Mouse (Mus musculus) intestine, embryonic 15.5 days (tissue): Measurements from ENCODE around the gene Phf19. TPM values are rescaled to one million over a fixed set of nuclear protein-coding genes. Genes with fewer than 3 reads are reported as not detected.

Source experiments
- ATAC-seq: fragments of 200-750 bp; cut with Nextera tagmentation; 2 replicates; pipeline ENCODE4 v1.8.0; 2017; ENCODE audit warnings: moderate TSS enrichment, moderate library complexity
- H3K27ac ChIP-seq: fragments of 300-500 bp; sonication (generic); 2 replicates; pipeline ENCODE4 v1.5.1; 2015; ENCODE audit warnings: mild to moderate bottlenecking, inconsistent platforms
- H3K27me3 ChIP-seq: fragments of 300-500 bp; sonication (generic); replicated peaks from 2 replicates; pipeline ENCODE4 v1.6.1; 2015; ENCODE audit warnings: inconsistent platforms
- H3K36me3 ChIP-seq: fragments of 300-500 bp; sonication (generic); 2 replicates; pipeline ENCODE4 v1.6.1; 2015; ENCODE audit warnings: inconsistent platforms
- H3K4me1 ChIP-seq: fragments of 300-500 bp; sonication (generic); replicated peaks from 2 replicates; pipeline ENCODE4 v1.6.1; 2015; ENCODE audit warnings: inconsistent platforms
- H3K4me2 ChIP-seq: fragments of 300-500 bp; sonication (generic); replicated peaks from 2 replicates; pipeline ENCODE4 v1.6.1; 2015; ENCODE audit warnings: mild to moderate bottlenecking, inconsistent platforms
- H3K4me3 ChIP-seq: fragments of 300-500 bp; sonication (generic); replicated peaks from 2 replicates; pipeline ENCODE4 v1.5.1; 2015; ENCODE audit warnings: inconsistent platforms
- H3K9ac ChIP-seq: fragments of 300-500 bp; sonication (generic); 2 replicates; pipeline ENCODE4 v1.6.1; 2015; ENCODE audit warnings: inconsistent platforms
- H3K9me3 ChIP-seq: fragments of 300-500 bp; sonication (generic); 2 replicates; pipeline ENCODE4 v1.6.1; 2016; ENCODE audit warnings: inconsistent platforms
- WGBS: fragments of 180-500 bp; shearing (Covaris S2); methylation state at CpG from one replicate; pipeline ENCODE4 v1.1.7; 2015; 5-methylcytosine and 5-hydroxymethylcytosine counted together
- polyA plus RNA-seq: library from polyadenylated mRNA; unstranded; fragments of >200 nt; fragmentation: Nextera tagmentation; extraction: Ambion mirVana; gene quantifications from 2 replicates; pipeline ENCODE4 v1.2.1, GENCODE M21; 2015

The Phf19 gene
- polyA plus RNA-seq, 1 experiment from 2014 or later, result 8.0 TPM

- H3K4me2 ChIP-seq, result no peak overlapping the region
- 0 out of 2 replicates have a peak overlapping the region, but pooled peaks have one; percentile 34 for H3K27ac ChIP-seq
- ATAC-seq, result no peak
- peaks cover 4% of the 10 kb centered on the region; the same call in 1 of the 2 replicates for H3K4me1 ChIP-seq
- 0 out of 2 replicates have a peak, but pooled peaks cover 3% of the 10 kb centered on the region for H3K36me3 ChIP-seq
- H3K9ac ChIP-seq, result no peak overlapping the region; the same call in 1 of the 2 replicates
- H3K9me3 ChIP-seq, result no peaks in the 10 kb centered on the region
- no peak overlapping the region for H3K4me3 ChIP-seq
- 63% methylated on average over 4 of the region's 4 CpGs for WGBS
- H3K27me3 ChIP-seq, result no peaks in the 10 kb centered on the region
These were observed 10.0 kb downstream of the Phf19 start for GRCm38 (mm10) chr2:34903652-34904405.

- no peaks in the 10 kb centered on the region for H3K9me3 ChIP-seq
- H3K9ac ChIP-seq, result no peak overlapping the region
- ATAC-seq, result no peak
- no peaks in the 10 kb centered on the region for H3K27me3 ChIP-seq
- H3K4me2 ChIP-seq, result no peak overlapping the region
- 0 out of 2 replicates have a peak, but pooled peaks cover 3% of the 10 kb centered on the region for H3K36me3 ChIP-seq
- H3K4me1 ChIP-seq, result peaks cover 4% of the 10 kb centered on the region; the same call in 1 of the 2 replicates
- no peak overlapping the region for H3K27ac ChIP-seq
- WGBS, result 85% methylated on average over 7 of the region's 7 CpGs
- no peak overlapping the region for H3K4me3 ChIP-seq
These were observed 10.6 kb downstream of the Phf19 start for GRCm38 (mm10) chr2:34903191-34903590.

GRCm38 (mm10) chr2:34902731-34903130 lies 11.1 kb downstream of the Phf19 start:
- Histone ChIP-seq H3K27ac (no peak overlapping the region), H3K4me2 (no peak overlapping the region), H3K4me1 (peaks cover 4% of the 10 kb centered on the region; the same call in 1 of the 2 replicates), H3K9ac (no peak overlapping the region), H3K36me3 (0 out of 2 replicates have a peak, but pooled peaks cover 3% of the 10 kb centered on the region), H3K27me3 (no peaks in the 10 kb centered on the region), H3K9me3 (no peaks in the 10 kb centered on the region), H3K4me3 (no peak overlapping the region)
- 80% methylated on average over 6 of the region's 6 CpGs for WGBS
- ATAC-seq, result no peak

- Histone ChIP-seq H3K4me1 (peaks cover 4% of the 10 kb centered on the region; the same call in 1 of the 2 replicates), H3K36me3 (0 out of 2 replicates have a peak, but pooled peaks cover 3% of the 10 kb centered on the region), H3K27ac (no peak overlapping the region), H3K9me3 (no peaks in the 10 kb centered on the region), H3K27me3 (no peaks in the 10 kb centered on the region), H3K4me3 (no peak overlapping the region), H3K4me2 (no peak overlapping the region), H3K9ac (no peak overlapping the region)
- 76% methylated on average over 4 of the region's 4 CpGs for WGBS
- ATAC-seq, result no peak
These were observed 12.1 kb downstream of the Phf19 start for GRCm38 (mm10) chr2:34901726-34902125.

GRCm38 (mm10) chr2:34900412-34900811 lies 13.4 kb downstream of the Phf19 start:
- Histone ChIP-seq H3K27me3 (no peaks in the 10 kb centered on the region), H3K4me1 (peaks cover 4% of the 10 kb centered on the region; the same call in 1 of the 2 replicates), H3K36me3 (0 out of 2 replicates have a peak, but pooled peaks cover 3% of the 10 kb centered on the region), H3K9me3 (no peaks in the 10 kb centered on the region), H3K9ac (no peak overlapping the region), H3K27ac (no peak overlapping the region), H3K4me2 (no peak overlapping the region), H3K4me3 (no peak overlapping the region)
- no peak for ATAC-seq
- 56% methylated on average over 1 of the region's 1 CpGs for WGBS

GRCm38 (mm10) chr2:34899682-34900081 lies 14.1 kb downstream of the Phf19 start:
- H3K9ac ChIP-seq, result no peak overlapping the region
- no peak overlapping the region for H3K4me3 ChIP-seq
- 0 out of 2 replicates have a peak, but pooled peaks cover 3% of the 10 kb centered on the region for H3K36me3 ChIP-seq
- H3K27ac ChIP-seq, result no peak overlapping the region
- H3K4me2 ChIP-seq, result no peak overlapping the region
- ATAC-seq, result no peak
- H3K9me3 ChIP-seq, result no peaks in the 10 kb centered on the region
- 83% methylated on average over 11 of the region's 11 CpGs for WGBS
- peaks cover 4% of the 10 kb centered on the region; the same call in 1 of the 2 replicates for H3K4me1 ChIP-seq
- H3K27me3 ChIP-seq, result no peaks in the 10 kb centered on the region

- ATAC-seq, result peak; percentile 35; the same call in 1 of the 2 replicates
These were observed 16.0 kb downstream of the Phf19 start for GRCm38 (mm10) chr2:34897820-34898219.

GRCm38 (mm10) chr2:34896821-34897460 lies 16.9 kb downstream of the Phf19 start:
- Histone ChIP-seq H3K27ac (no peak overlapping the region), H3K9ac (no peak overlapping the region), H3K4me3 (no peak overlapping the region), H3K27me3 (no peaks in the 10 kb centered on the region), H3K4me1 (no peaks in the 10 kb centered on the region), H3K36me3 (0 out of 2 replicates have a peak, but pooled peaks cover 3% of the 10 kb centered on the region), H3K9me3 (no peaks in the 10 kb centered on the region), H3K4me2 (no peak overlapping the region)
- 81% methylated on average over 17 of the region's 17 CpGs for WGBS
- no peak for ATAC-seq

More at GRCm38 (mm10) chr2:34897820-34898219, 16.0 kb downstream of the Phf19 start:
- H3K9me3 ChIP-seq, result no peaks in the 10 kb centered on the region
- no peak overlapping the region for H3K9ac ChIP-seq
- no peaks in the 10 kb centered on the region for H3K4me1 ChIP-seq
- no peaks in the 10 kb centered on the region for H3K27me3 ChIP-seq
- H3K36me3 ChIP-seq, result 0 out of 2 replicates have a peak, but pooled peaks cover 3% of the 10 kb centered on the region
- no peak overlapping the region for H3K27ac ChIP-seq
- no peak overlapping the region for H3K4me2 ChIP-seq
- no peak overlapping the region for H3K4me3 ChIP-seq
- WGBS, result 23% methylated on average over 10 of the region's 10 CpGs

GRCm38 (mm10) chr2:34895503-34896113 lies 18.2 kb downstream of the Phf19 start:
- no peak overlapping the region for H3K27ac ChIP-seq
- no peak overlapping the region for H3K4me3 ChIP-seq
- H3K9me3 ChIP-seq, result no peaks in the 10 kb centered on the region
- H3K9ac ChIP-seq, result no peak overlapping the region
- H3K36me3 ChIP-seq, result 0 out of 2 replicates have a peak, but pooled peaks cover 3% of the 10 kb centered on the region
- H3K27me3 ChIP-seq, result no peaks in the 10 kb centered on the region
- no peaks in the 10 kb centered on the region for H3K4me1 ChIP-seq
- no peak for ATAC-seq
- WGBS, result 80% methylated on average over 19 of the region's 19 CpGs
- no peak overlapping the region for H3K4me2 ChIP-seq

GRCm38 (mm10) chr2:34893950-34894349 lies 19.9 kb downstream of the Phf19 start:
- Histone ChIP-seq H3K4me1 (no peaks in the 10 kb centered on the region), H3K9me3 (no peaks in the 10 kb centered on the region), H3K27me3 (no peaks in the 10 kb centered on the region), H3K27ac (no peak overlapping the region), H3K36me3 (no peaks in the 10 kb centered on the region), H3K9ac (no peak overlapping the region), H3K4me3 (no peak overlapping the region), H3K4me2 (no peak overlapping the region)
- ATAC-seq, result no peak
- 69% methylated on average over 5 of the region's 5 CpGs for WGBS

- H3K4me2 ChIP-seq, result no peak overlapping the region
- H3K27me3 ChIP-seq, result no peaks in the 10 kb centered on the region
- no peaks in the 10 kb centered on the region for H3K36me3 ChIP-seq
- ATAC-seq, result no peak
- no peaks in the 10 kb centered on the region for H3K4me1 ChIP-seq
- no peaks in the 10 kb centered on the region for H3K9me3 ChIP-seq
- no peak overlapping the region for H3K4me3 ChIP-seq
- no peak overlapping the region for H3K9ac ChIP-seq
- WGBS, result 79% methylated on average over 2 of the region's 2 CpGs
- H3K27ac ChIP-seq, result no peak overlapping the region
These were observed 29.6 kb downstream of the Phf19 start for GRCm38 (mm10) chr2:34884186-34884585.

GRCm38 (mm10) chr2:34883190-34883589 lies 30.6 kb downstream of the Phf19 start:
- peak; percentile 94 for ATAC-seq
- Histone ChIP-seq H3K27me3 (no peaks in the 10 kb centered on the region), H3K9me3 (no peaks in the 10 kb centered on the region), H3K9ac (no peak overlapping the region), H3K4me2 (no peak overlapping the region), H3K4me3 (no peak overlapping the region), H3K4me1 (no peaks in the 10 kb centered on the region), H3K27ac (peak overlapping the region; percentile 23; the same call in 1 of the 2 replicates), H3K36me3 (no peaks in the 10 kb centered on the region)
- 29% methylated on average over 5 of the region's 5 CpGs for WGBS
